Mouse (Mus musculus) right cerebral cortex, postnatal 10 days (tissue): Measurements from ENCODE around the gene Kmt2b.

Experiments
- DNase-seq, 2 experiments: peaks; one replicate each; pipeline ENCODE4 v3.0.0; 2021; ENCODE audit warnings: low spot score in 2 of 2

The Kmt2b gene

GRCm38 (mm10) chr7:30600651-30601050, 12.1 kb upstream of the Kmt2b start:
- no peak for DNase-seq

GRCm38 (mm10) chr7:30599933-30600353, 11.4 kb upstream of the Kmt2b start:
- DNase-seq: peak; percentile 96 to 97

GRCm38 (mm10) chr7:30598786-30599185, 10.3 kb upstream of the Kmt2b start, which contains the start of gene Zbtb32:
Zbtb32 (minus strand) TSS chr7:30598909.
- DNase-seq: no peak

GRCm38 (mm10) chr7:30596811-30597210, 8.3 kb upstream of the Kmt2b start:
- no peak for DNase-seq

GRCm38 (mm10) chr7:30596093-30596492, 7.6 kb upstream of the Kmt2b start:
- no peak for DNase-seq

- DNase-seq: no peak
Measured at GRCm38 (mm10) chr7:30594510-30595024, 6.0 kb upstream of the Kmt2b start.

GRCm38 (mm10) chr7:30593579-30594509, 5.3 kb upstream of the Kmt2b start:
- DNase-seq: no peak

GRCm38 (mm10) chr7:30592772-30593423, 4.4 kb upstream of the Kmt2b start:
- DNase-seq: no peak

- DNase-seq: no peak
Measured at GRCm38 (mm10) chr7:30591605-30591951, 3.1 kb upstream of the Kmt2b start.

GRCm38 (mm10) chr7:30590927-30591604, 2.5 kb upstream of the Kmt2b start:
- DNase-seq: no peak

GRCm38 (mm10) chr7:30589435-30590301, 1.1 kb upstream of the Kmt2b start:
- peak; percentile 84 to 91 for DNase-seq

GRCm38 (mm10) chr7:30587842-30588667, 471 bp downstream of the Kmt2b start:
- peak in 1 of 2 experiments; percentile 60 for DNase-seq

GRCm38 (mm10) chr7:30586455-30587020, 2.0 kb downstream of the Kmt2b start:
- no peak for DNase-seq

GRCm38 (mm10) chr7:30585170-30585569, 3.4 kb downstream of the Kmt2b start:
- DNase-seq: no peak

GRCm38 (mm10) chr7:30584339-30584738, 4.2 kb downstream of the Kmt2b start:
- DNase-seq: no peak

- DNase-seq: no peak
Measured at GRCm38 (mm10) chr7:30581547-30581946, 7.0 kb downstream of the Kmt2b start.

- no peak for DNase-seq
Measured at GRCm38 (mm10) chr7:30579950-30580349, 8.6 kb downstream of the Kmt2b start.

GRCm38 (mm10) chr7:30572969-30573368, 15.6 kb downstream of the Kmt2b start:
- no peak for DNase-seq

- DNase-seq: no peak
Measured at GRCm38 (mm10) chr7:30572389-30572788, 16.1 kb downstream of the Kmt2b start.

GRCm38 (mm10) chr7:30567555-30567954, 21.0 kb downstream of the Kmt2b start:
- DNase-seq: no peak
